Mouse (Mus musculus) brain, adult 2 months (tissue): Measurements from ENCODE around the gene Srsf3.

Experiments
- DNase-seq: peaks from one replicate; pipeline ENCODE4 v3.0.0; 2011; ENCODE audit warnings: low read depth, low spot score

Srsf3 gene

GRCm38 (mm10) chr17:29086916-29087315 is 54.5 kb downstream of the Srsf3 start:
- no peak for DNase-seq

- DNase-seq: no peak
Measured at GRCm38 (mm10) chr17:29090776-29091175, 58.3 kb downstream of the Srsf3 start, which contains the start of gene Cdkn1a. Cdkn1a (plus strand) TSS chr17:29090976.

GRCm38 (mm10) chr17:29091348-29091944 is 59.0 kb downstream of the Srsf3 start:
- no peak for DNase-seq

- DNase-seq: no peak
Measured at GRCm38 (mm10) chr17:29092497-29092896, 60.1 kb downstream of the Srsf3 start.
